Mouse (Mus musculus) layer of hippocampus, adult 9-11 months (tissue): ENCODE results near the gene Bloc1s4.

Experiments
- DNase-seq: peaks from one replicate; pipeline ENCODE4 v3.0.0; 2022

Gene Bloc1s4

DNA sequence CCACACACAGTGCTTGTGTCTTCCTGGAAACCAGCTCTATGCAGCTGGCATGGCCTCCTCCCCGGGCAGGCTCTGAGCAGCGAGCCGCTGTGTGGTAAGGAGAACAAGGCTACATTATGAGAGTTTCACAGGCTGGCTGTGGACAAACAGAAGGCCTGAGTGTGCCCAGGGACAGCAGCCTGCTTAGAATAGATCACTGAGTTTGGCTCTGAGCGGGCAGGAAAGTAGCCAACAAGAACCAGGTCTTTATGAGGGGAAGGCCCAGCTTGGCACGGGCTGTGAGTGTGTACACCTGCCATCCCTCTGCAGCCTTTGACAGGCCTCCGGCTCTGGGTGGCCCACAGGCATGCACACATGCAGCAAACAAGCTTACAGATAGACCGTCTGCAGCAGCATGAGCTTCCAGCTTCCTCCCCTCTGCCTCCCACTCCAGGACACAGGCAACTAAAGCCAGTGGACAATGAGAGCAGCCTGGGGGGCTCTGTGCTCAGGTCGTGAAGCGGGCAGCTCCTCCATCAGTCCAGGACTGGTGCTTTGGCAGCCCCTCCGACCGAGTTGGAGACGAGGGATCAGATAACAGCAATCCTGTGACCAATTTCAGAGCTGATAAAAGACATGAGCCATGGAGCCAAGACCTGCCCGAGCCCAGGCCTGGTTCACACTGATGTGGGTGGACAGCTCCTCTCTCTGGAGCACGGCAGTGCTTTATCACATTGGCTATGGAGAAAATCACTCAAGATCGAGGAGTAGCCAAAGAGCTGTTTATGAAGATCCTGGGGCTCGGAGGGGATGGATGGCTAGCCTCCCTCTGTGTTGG lies 9.4 kb downstream of the Bloc1s4 start:
- peak; percentile 93 for DNase-seq

DNA sequence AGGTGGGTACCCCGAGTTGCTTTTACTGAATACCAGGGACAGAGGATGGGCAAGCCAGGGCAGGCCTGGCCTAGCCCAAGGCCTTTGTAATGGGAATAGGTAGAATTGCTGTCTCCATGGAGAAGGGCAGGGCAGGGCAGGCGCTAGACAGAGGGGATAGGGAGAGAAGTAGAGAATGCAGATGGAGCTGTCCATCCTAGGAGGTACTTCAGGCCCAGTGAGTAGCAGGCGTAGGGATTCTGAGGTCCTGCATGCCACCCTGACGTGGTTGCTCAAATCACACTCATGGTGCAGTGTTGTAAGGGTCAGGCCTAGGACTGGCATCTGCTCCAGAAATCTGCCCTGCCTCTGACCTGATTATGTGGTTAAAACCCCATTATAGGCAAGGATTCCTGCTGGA lies 10.7 kb downstream of the Bloc1s4 start:
- no peak for DNase-seq

DNA sequence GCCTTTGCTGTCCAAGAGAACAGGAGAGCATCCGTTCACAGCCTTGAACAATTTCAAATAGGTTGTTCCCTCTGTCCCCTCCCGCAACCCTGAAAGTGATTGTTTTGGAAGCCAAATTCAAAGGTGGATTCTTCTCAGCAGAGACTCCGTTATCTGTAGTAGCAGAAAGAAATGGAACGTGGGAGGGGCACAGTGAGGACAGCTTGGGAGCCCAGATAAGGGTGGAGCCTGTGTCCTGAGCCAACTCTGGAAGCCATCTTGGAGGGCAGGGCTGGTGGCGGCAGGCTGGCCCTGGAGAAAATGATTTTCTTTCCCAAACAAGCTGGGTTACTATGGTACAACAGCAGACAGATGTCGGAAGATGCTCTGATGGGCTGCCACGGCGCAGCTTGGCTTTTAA lies 12.4 kb downstream of the Bloc1s4 start:
- peak; percentile 30 for DNase-seq

DNA sequence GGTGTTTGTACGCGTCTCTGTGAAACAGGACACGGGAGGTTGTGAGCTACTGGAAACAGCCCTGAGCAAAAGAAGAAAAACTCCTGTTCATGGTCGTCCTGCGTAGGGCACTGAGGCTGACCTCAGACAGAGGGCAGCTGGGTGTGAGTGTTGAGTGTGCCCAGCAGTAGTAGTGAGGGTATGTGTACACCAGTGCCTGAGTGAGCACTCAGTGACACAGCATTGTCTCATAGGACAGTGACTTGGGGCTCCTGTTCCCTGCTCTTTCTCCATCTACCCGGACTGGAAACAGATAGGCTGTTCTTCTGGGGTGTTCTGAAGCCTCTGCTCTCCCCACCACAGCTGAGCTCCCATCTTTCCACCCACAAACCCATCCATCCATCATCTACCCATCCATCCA lies 13.3 kb downstream of the Bloc1s4 start:
- DNase-seq: no peak

- DNase-seq: no peak
Observed at GRCm38 (mm10) chr5:36733405-36733804, 15.0 kb downstream of the Bloc1s4 start.

GRCm38 (mm10) chr5:36731901-36732652 lies 16.4 kb downstream of the Bloc1s4 start:
- DNase-seq: no peak

GRCm38 (mm10) chr5:36730689-36731088 lies 17.8 kb downstream of the Bloc1s4 start:
- DNase-seq: peak; percentile 31

DNA sequence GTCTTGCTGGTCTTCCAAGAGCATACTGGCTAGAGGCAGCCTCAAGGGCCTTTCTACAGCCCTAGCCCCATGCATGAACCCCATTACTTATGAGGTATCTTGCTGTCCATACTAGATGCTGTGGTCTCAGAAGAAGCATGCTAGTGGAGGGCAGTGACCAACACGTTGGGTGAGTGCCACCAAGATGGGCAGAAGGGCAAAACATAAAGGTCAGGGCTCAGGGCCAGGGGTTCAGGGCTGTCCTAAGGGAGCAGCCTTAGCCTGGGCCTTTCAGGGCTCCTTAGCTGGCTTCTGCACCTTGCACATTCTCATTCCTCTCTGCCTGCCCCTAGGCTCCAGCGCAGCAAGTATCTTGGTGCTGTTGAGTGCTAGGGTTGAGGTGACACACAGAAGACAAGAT lies 18.5 kb downstream of the Bloc1s4 start:
- DNase-seq: no peak

- DNase-seq: no peak
Observed at GRCm38 (mm10) chr5:36729086-36729473, 19.4 kb downstream of the Bloc1s4 start.

DNA sequence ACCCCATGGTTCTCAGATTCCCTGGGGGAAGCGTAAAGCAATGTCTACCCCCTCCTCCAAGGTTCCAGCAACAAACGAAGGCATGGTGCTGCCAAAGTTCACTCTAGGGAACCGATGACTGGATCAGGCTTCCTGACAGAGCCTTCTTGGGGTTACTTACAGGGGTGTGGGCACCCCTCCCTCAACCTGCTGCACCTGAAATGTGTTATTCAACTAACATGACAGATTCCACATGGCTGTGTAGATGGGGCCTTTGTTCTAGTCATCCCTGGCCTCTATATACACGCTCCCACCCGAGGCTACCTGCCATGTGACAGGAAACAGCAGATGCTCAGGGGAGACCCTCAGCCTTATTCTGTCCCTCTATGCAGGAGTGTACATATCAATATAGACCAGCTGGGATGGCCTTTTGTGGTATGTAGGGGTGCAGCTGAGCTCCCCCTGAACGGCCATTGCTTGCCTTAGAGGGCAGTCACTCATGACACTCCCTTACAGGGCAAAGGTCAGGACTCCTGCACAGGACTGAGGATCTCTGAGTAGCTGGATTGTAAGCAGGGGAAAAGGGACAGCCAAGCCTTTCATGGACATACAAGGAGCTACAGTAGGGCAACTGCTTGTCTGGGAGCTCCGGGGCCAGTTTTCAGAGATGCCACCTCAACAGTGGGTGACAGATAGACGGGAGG lies 19.9 kb downstream of the Bloc1s4 start:
- no peak for DNase-seq

DNA sequence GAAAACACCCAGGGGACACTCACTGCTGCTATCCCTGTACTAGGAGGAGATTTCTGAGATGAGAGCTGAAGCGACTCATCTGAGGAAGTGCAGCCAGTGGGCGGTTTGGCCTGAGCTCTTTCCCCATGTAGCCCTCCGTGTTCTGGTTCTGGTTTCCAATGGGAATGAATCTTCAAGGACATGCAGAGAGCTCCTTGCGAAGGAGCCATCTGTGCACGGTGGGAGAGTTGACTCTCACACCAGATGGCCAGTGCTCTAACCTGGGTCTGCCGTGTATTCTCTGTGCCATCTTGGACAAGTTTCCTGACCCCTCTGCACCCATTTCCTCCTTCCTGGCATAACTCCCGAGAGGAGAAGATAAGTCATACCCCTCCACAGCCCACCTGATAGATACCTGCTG lies 20.7 kb downstream of the Bloc1s4 start:
- DNase-seq: no peak

GRCm38 (mm10) chr5:36727136-36727535 lies 21.3 kb downstream of the Bloc1s4 start:
- DNase-seq: no peak

DNA sequence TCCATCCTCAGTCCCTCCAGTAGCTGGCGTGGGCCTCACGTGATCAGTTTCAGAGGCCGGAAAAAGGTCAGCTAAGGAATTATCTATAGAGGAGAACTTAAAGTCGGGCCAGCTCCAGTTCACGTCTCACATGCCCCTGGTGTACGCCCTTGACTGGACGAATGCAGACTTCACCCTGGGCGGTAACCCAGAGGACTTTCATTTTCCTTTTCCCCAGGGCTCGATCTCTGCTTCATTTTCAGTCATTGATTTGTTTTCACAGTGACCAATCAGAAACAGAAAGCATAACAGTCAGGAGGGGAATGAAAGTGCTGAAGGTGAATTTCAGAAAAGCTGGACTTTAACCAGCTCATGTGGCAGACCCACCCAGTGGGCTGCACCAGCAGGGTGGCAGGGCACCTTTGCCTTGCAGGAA lies 22.1 kb downstream of the Bloc1s4 start:
- no peak for DNase-seq

GRCm38 (mm10) chr5:36725861-36726260 lies 22.6 kb downstream of the Bloc1s4 start:
- no peak for DNase-seq

- no peak for DNase-seq
Observed at GRCm38 (mm10) chr5:36724274-36724673, 24.2 kb downstream of the Bloc1s4 start.

- DNase-seq: no peak
Observed at GRCm38 (mm10) chr5:36723356-36723755, 25.1 kb downstream of the Bloc1s4 start.

GRCm38 (mm10) chr5:36722415-36722856 lies 26.0 kb downstream of the Bloc1s4 start:
- no peak for DNase-seq

DNA sequence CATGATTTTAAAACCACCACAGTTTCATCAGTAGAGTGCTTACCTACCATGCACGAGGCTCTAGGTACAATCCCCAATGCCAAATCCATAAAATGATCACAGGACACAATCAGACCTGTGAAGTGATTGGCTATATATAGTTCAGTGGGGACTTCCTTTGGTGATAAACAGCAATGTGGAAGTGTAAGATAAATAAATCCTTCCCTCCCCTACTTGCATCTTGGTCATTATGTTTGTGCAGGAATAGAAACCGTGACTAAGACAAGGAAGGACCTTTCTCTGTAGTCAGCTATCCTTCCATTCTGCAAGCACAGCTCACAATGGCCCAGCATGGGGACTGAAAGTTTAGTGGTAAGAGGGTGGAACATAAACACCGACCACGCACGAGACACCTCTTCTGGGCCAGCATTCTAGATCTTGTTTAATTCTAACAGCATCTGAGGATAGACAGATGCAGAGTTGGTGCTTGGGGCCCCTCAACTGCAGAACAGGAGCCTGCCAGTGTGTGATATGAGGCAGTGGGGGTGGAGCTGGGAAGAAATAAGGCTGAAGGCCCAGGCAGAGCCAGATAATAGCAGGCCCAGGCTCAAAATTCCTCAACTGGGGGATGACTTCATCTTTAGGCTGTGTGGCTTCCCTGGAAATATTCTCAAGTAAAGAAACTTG lies 27.6 kb downstream of the Bloc1s4 start:
- DNase-seq: no peak

GRCm38 (mm10) chr5:36720219-36720618 lies 28.2 kb downstream of the Bloc1s4 start:
- no peak for DNase-seq

DNA sequence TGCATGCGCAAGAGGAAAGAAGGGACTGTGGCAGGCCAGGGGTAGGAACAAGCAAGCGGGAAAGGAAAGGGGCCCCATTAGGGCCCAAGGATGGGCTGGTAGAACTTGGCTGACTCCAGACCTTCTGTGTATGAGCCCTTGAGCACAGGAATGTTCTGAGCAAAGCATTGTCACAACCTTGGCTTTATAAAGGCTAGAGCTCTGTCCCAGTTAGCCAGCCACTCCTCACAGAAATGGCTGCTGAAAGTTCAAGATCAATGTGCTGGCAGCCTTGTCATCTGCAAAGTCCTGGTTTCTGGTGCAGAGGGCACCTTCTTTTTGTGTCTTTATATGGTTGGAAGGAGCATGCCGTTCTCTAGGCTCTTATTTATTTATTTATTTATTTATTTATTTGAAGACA lies 28.8 kb downstream of the Bloc1s4 start:
- no peak for DNase-seq

DNA sequence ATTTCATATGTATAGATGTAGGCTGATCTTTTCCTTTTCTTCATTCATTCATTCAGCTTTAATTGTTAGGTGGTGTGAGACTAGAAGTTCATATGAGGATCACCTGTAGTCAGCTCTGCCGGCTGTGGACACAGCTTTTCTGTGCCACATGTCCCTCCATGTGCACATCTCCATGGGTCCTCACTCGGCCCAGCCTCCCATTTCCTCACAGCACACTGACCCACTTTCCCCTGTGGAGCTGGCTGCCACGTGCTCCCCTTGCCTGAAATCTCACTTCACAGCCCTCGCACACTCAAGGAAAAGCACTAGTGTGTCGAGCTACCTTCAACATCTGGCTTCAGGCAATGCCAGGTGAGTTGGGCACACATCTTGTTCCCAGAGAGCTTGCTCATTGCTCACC lies 29.3 kb downstream of the Bloc1s4 start:
- DNase-seq: no peak

DNA sequence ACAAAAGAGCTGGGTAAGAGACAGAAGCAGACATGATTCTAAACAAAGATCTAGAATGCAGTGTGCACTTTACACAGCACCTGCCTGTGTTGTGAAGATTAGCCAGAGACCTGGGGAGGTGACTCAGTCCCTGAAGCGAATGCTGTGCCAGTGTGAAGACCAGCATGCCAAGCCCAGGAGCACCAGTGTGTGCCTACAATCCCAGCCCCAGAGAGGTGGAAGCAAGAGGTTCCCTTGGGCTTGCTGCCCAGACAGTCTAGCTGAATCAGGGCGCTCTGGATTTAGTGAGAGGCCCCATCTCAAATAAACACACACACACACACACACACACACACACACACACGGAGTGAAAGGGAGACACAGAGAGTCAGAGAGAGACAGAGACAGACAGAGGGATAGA lies 30.6 kb downstream of the Bloc1s4 start:
- DNase-seq: no peak

DNA sequence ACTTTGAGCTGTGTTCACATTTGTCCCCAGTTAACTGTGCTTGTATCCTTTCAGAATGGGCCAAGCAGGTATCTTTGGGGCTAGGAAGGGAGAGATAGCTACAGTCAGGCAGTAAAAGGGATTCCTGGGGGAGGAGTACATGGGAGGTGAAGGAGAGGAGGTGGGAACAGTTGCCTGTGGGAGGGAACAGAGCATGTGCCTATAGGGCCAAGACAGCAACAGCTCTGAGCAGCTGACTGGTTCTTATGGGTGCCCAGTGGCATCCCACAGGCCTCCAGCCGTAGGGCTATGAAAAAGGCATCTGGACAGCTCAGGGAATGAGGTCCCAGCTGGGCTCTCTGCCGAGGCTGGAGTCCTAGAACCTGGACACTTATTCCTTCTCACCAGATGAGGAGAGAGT lies 31.6 kb downstream of the Bloc1s4 start:
- DNase-seq: no peak
